Mouse (Mus musculus): ENCODE results near the gene Slc31a2.

Gene Slc31a2

GRCm38 (mm10) chr4:62322684-62323083 lies 60.3 kb downstream of the Slc31a2 start:
- DNase-seq = no peak

GRCm38 (mm10) chr4:62326111-62326510 lies 63.7 kb downstream of the Slc31a2 start:
- DNase-seq = no peak

- no peak for DNase-seq
These were observed 66.7 kb downstream of the Slc31a2 start for GRCm38 (mm10) chr4:62328941-62329660.

GRCm38 (mm10) chr4:62331977-62332376 lies 69.6 kb downstream of the Slc31a2 start:
- no peak for DNase-seq

GRCm38 (mm10) chr4:62338536-62338935 lies 76.2 kb downstream of the Slc31a2 start:
- no peak for DNase-seq

- DNase-seq = peak; percentile 45
These were observed 81.6 kb downstream of the Slc31a2 start for GRCm38 (mm10) chr4:62344000-62344399.

- DNase-seq = no peak
These were observed 83.5 kb downstream of the Slc31a2 start for GRCm38 (mm10) chr4:62345827-62346226.

GRCm38 (mm10) chr4:62347605-62348328 lies 85.4 kb downstream of the Slc31a2 start:
- peak; percentile 56 for DNase-seq
